Mouse (Mus musculus) kidney, postnatal 10 days (tissue): ENCODE measurements around the gene Cald1.

ENCODE experiments used
- DNase-seq: peaks from one replicate; pipeline ENCODE4 v3.0.0; 2021; ENCODE audit warnings: mixed read lengths

Gene Cald1

GRCm38 (mm10) chr6:34598121-34599065, at the start of gene Cald1:
Gene Cald1 (plus strand): TSS chr6:34598500.
- peak; percentile 81 for DNase-seq

- peak; percentile 80 for DNase-seq
These were observed 49.3 kb upstream of the Cald1 start for GRCm38 (mm10) chr6:34549017-34549416.

- no peak for DNase-seq
These were observed 45.7 kb upstream of the Cald1 start for GRCm38 (mm10) chr6:34552489-34553157.

- DNase-seq, result no peak
These were observed 43.9 kb upstream of the Cald1 start for GRCm38 (mm10) chr6:34554291-34554997.

- no peak for DNase-seq
These were observed 38.8 kb upstream of the Cald1 start for GRCm38 (mm10) chr6:34559521-34559920.

- no peak for DNase-seq
These were observed 33.0 kb upstream of the Cald1 start for GRCm38 (mm10) chr6:34565176-34565880.

DNA sequence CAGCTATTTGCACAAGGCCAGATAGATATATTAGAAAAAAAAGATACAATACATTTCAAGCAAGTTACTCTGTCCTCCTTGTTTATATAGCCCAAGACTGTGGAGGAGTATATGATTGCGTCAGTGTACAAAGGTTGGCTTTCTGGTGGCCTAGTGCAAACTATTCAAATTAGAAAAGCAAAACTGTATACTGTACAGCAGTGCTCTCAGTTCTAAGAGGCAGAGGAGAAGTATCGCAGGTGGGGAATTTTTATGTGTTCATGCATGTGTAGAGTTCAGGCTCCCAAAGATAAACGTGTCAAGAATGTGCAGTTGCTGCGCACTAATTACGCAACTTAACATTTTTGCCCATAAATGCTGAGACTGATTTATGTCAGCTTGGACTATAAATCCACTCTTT, 31.0 kb upstream of the Cald1 start:
- no peak for DNase-seq

DNA sequence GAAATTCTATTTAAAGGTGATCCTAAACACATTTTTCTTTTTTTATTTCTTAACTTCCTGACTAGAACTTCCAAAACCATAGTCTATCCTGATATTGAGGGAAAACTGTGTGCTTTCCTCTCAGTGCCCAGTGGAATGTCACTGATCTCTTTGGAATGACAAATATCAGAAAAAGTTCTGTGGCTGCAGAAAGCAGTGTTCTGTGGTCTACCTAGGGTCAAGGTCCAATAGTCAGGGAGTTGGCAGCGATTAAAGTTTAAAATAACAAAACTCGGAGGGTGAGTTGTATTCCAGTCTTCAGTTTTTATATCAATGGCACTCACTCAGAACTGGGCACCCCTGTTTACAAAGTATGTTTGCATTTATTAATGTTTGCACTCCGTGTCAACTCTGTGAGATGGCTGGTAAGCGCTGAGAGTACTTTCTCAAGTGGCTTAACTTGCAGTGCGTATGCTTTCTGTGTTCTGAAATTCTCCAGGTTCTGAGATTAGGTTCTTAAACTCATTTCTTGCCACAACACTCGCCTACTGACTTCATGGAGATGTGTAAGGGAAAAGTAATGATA, 18.7 kb upstream of the Cald1 start:
- DNase-seq, result no peak

GRCm38 (mm10) chr6:34583365-34583764, 14.9 kb upstream of the Cald1 start:
- no peak for DNase-seq

GRCm38 (mm10) chr6:34588066-34588465, 10.2 kb upstream of the Cald1 start:
- DNase-seq, result no peak

- DNase-seq, result no peak
These were observed 7.6 kb upstream of the Cald1 start for GRCm38 (mm10) chr6:34590716-34591115.

- no peak for DNase-seq
These were observed 4.9 kb upstream of the Cald1 start for GRCm38 (mm10) chr6:34593353-34593752.

- DNase-seq, result no peak
These were observed 984 bp upstream of the Cald1 start for GRCm38 (mm10) chr6:34597316-34597715.

GRCm38 (mm10) chr6:34599171-34599570, 871 bp downstream of the Cald1 start:
- DNase-seq, result no peak

GRCm38 (mm10) chr6:34599631-34600111, 1.4 kb downstream of the Cald1 start:
- DNase-seq, result peak; percentile 59

DNA sequence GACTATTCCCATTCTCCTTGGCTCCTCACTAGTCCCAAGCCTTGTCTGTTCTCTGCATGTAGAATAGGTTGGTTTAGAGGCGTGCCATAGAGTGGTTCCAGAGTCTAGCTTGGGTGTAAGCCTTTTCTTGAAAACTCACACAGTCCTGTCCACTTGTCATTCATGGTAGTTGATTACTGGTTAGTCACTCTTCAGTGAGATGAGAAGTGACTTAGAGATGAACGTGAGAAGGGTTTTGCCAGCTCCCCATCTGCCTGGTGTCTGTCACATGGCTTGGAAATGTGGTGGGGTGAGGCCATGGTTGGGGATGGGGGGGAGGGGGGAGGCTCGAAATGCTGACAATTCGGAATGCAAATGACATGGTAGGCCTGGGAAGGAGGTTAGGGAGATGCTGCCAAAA, 2.5 kb downstream of the Cald1 start:
- DNase-seq, result no peak

GRCm38 (mm10) chr6:34602091-34602490, 3.8 kb downstream of the Cald1 start:
- no peak for DNase-seq

GRCm38 (mm10) chr6:34606407-34606806, 8.1 kb downstream of the Cald1 start:
- DNase-seq, result peak; percentile 61

- DNase-seq, result no peak
These were observed 10.3 kb downstream of the Cald1 start for GRCm38 (mm10) chr6:34608603-34609002.

- DNase-seq, result peak; percentile 74
These were observed 11.9 kb downstream of the Cald1 start for GRCm38 (mm10) chr6:34609892-34610829.

GRCm38 (mm10) chr6:34613122-34613521, 14.8 kb downstream of the Cald1 start:
- DNase-seq, result no peak
